Mouse (Mus musculus): Measurements from ENCODE around the gene Miip.

DNA sequence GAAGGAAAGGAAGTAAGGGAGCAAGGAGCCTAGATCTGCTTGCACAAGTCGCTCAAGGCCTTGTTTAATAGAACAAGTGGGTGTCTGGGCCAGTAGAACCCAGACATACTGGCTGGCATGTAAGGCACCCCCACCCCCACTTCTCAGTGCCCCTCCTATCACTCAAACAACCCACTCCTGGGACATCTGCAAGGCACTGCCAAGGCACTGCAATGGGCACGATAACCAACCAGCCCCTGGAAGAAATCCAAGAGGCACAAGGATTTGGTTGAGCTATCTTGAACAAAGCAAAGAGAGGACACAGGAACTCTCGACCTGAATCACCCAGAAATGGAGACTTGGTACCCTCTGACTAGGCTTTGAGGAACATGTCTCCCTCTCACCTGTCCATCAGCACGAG is 19.6 kb upstream of the Miip start:
- TF ChIP-seq CTCF (IDR thresholded peaks at IDR 0.05; ENCODE audit: low read depth) (no peak), EP300 (optimal IDR thresholded peaks at IDR 0.05) (no peak)

Measured in stomach, postnatal 0 days (tissue).